Mouse (Mus musculus) liver, embryonic 11.5 days (tissue): ENCODE results near the gene Supv3l1. TPM values are rescaled to one million over a fixed set of nuclear protein-coding genes. Genes with fewer than 3 reads are reported as not detected.

ENCODE experiments used
- ATAC-seq: fragments of 200-750 bp; cut with Nextera tagmentation; replicated peaks from 2 replicates; pipeline ENCODE4 v1.8.0; 2017; ENCODE audit warnings: moderate number of reproducible peaks, mild to moderate bottlenecking, moderate TSS enrichment, moderate library complexity; ENCODE audit not compliant: low FRiP score
- DNase-seq: peaks from one replicate; pipeline ENCODE4 v3.0.0-alpha.2; 2017; ENCODE audit warnings: low spot score
- H3K27ac ChIP-seq: fragments of 300-500 bp; sonication (generic); 2 replicates; pipeline ENCODE4 v1.5.1; 2014; ENCODE audit warnings: mild to moderate bottlenecking, low read depth, low read length, control low read depth
- H3K27me3 ChIP-seq: fragments of 300-500 bp; sonication (generic); replicated peaks from 2 replicates; pipeline ENCODE4 v1.6.1; 2014; ENCODE audit warnings: low read length, mixed read lengths; ENCODE audit not compliant: control insufficient read depth, insufficient read depth
- H3K36me3 ChIP-seq: fragments of 300-500 bp; sonication (generic); 2 replicates; pipeline ENCODE4 v1.6.1; 2014; ENCODE audit warnings: mild to moderate bottlenecking, low read length, moderate library complexity, mixed read lengths; ENCODE audit not compliant: control insufficient read depth, insufficient read depth
- H3K4me1 ChIP-seq: fragments of 300-500 bp; sonication (generic); replicated peaks from 2 replicates; pipeline ENCODE4 v1.6.1; 2014; ENCODE audit warnings: low read length, mixed read lengths; ENCODE audit not compliant: control insufficient read depth, insufficient read depth
- H3K4me2 ChIP-seq: fragments of 300-500 bp; sonication (generic); 2 replicates; pipeline ENCODE4 v1.6.1; 2014; ENCODE audit warnings: mild to moderate bottlenecking, control low read depth, moderate library complexity
- H3K4me3 ChIP-seq: fragments of 300-500 bp; sonication (generic); 2 replicates; pipeline ENCODE4 v1.5.1; 2014; ENCODE audit warnings: low read depth, low read length, control low read depth
- H3K9ac ChIP-seq: fragments of 300-500 bp; sonication (generic); 2 replicates; pipeline ENCODE4 v1.6.1; 2014; ENCODE audit warnings: low read depth, low read length, control low read depth
- H3K9me3 ChIP-seq: fragments of 300-500 bp; sonication (generic); 2 replicates; pipeline ENCODE4 v1.6.1; 2016; ENCODE audit warnings: low read length, inconsistent platforms, mixed read lengths; ENCODE audit not compliant: control insufficient read depth
- WGBS: fragments of 180-500 bp; shearing (Covaris S2); extraction: QIAGEN DNeasy Blood & Tissue Kit; methylation state at CpG from one replicate; pipeline ENCODE4 v1.1.7; 2014; 5-methylcytosine and 5-hydroxymethylcytosine counted together
- polyA plus RNA-seq: library from polyadenylated mRNA; unstranded; fragments of >200 nt; fragmentation: Nextera tagmentation; extraction: Ambion mirVana; gene quantifications from 2 replicates; pipeline ENCODE4 v1.2.1, GENCODE M21; 2014

Supv3l1 gene
- polyA plus RNA-seq, 1 experiment from 2014 or later, result 40.4 TPM

DNA sequence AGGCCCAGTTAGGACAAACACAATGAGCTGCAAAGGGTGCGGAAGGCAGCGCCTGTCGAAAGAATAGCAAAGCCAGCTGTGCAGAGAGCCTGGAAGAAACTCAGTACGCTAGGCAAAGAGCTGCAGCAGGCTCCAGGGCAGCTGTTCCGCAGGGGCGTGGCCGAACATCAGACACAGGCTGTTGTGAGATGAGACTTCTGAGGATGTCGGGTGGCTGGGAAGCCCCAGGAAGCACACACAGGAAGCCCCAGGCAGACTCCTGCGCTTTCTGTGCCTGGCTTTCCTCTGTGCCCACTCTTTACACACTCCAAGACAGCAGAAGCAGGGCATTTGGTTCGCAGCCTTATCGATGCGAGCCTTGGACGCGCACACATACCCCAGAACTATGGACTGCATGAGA lies 44.6 kb downstream of the Supv3l1 start:
- peaks cover 10% of the 10 kb centered on the region; the same call in 1 of the 2 replicates for H3K27me3 ChIP-seq
- 56% methylated on average over 14 of the region's 14 CpGs for WGBS
- H3K4me1 ChIP-seq, result no peaks in the 10 kb centered on the region
- H3K4me3 ChIP-seq, result no peak overlapping the region
- peak overlapping the region; percentile 23; the same call in 1 of the 2 replicates for H3K4me2 ChIP-seq
- ATAC-seq (no peak), DNase-seq (no peak)
- no peaks in the 10 kb centered on the region for H3K36me3 ChIP-seq
- no peak overlapping the region for H3K27ac ChIP-seq
- no peak overlapping the region for H3K9ac ChIP-seq
- H3K9me3 ChIP-seq, result no peaks in the 10 kb centered on the region

- Histone ChIP-seq H3K9ac (no peak overlapping the region), H3K4me2 (no peak overlapping the region), H3K4me3 (no peak overlapping the region), H3K36me3 (no peaks in the 10 kb centered on the region), H3K27me3 (0 out of 2 replicates have a peak, but pooled peaks cover 3% of the 10 kb centered on the region), H3K27ac (no peak overlapping the region), H3K4me1 (no peaks in the 10 kb centered on the region), H3K9me3 (no peaks in the 10 kb centered on the region)
- WGBS, result 82% methylated on average over 19 of the region's 19 CpGs
- DNase-seq (no peak), ATAC-seq (no peak)
Observed at GRCm38 (mm10) chr10:62401641-62402111, 47.9 kb downstream of the Supv3l1 start.

GRCm38 (mm10) chr10:62383011-62383410 lies 66.5 kb downstream of the Supv3l1 start:
- Histone ChIP-seq H3K9ac (no peak overlapping the region), H3K27me3 (no peaks in the 10 kb centered on the region), H3K36me3 (no peaks in the 10 kb centered on the region), H3K4me2 (no peak overlapping the region), H3K27ac (no peak overlapping the region), H3K4me3 (no peak overlapping the region), H3K4me1 (no peaks in the 10 kb centered on the region), H3K9me3 (no peaks in the 10 kb centered on the region)
- ATAC-seq (no peak), DNase-seq (no peak)
- 77% methylated on average over 3 of the region's 3 CpGs for WGBS

DNA sequence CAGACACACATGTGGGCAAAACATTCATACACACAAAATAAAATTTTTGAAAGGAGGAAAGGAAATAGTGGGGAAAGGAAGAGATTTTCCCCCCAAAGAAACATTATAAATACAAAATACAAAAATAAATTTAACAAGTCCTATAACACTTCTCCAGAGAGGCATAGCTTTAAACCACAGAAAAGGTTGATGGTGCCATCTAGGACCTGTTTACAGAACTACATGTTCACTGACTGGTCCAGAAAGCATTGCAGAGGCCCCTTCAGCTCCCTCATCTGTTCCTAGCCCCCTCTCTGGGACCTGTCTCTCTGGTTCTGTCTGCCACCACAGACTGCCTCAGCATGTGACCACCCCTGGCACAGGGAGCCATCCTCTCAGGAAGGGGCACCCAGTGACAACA lies 68.6 kb downstream of the Supv3l1 start:
- Histone ChIP-seq H3K4me3 (no peak overlapping the region), H3K9ac (no peak overlapping the region), H3K9me3 (no peaks in the 10 kb centered on the region), H3K27ac (no peak overlapping the region), H3K36me3 (no peaks in the 10 kb centered on the region), H3K4me2 (no peak overlapping the region), H3K27me3 (no peaks in the 10 kb centered on the region), H3K4me1 (no peaks in the 10 kb centered on the region)
- no peak for DNase-seq
- no peak for ATAC-seq

DNA sequence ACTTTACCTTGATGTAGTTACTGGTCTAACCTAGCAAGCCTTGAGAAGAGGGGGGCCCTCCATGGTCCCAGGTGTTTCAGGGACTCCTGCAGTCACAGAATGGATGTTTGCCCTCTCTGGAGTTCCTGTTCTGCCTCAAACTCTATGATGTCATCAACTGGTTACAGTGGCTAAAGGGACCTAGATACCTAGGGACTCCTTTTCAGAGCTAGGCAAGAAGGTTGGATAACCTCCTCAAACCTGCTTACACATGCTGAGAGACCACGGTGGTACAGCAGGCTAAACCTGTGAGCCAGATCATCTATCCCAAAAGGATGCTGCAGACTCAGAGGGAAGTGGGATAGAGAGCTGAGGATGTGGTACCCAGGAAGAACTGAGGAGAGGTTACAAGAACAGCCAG lies 69.7 kb downstream of the Supv3l1 start, which contains the start of gene Hk1:
Hk1 (minus strand) TSS at position 101 of the 400 bp plus-strand sequence.
- Histone ChIP-seq H3K9me3 (no peaks in the 10 kb centered on the region), H3K4me3 (no peak within 1 kb of the TSS), H3K9ac (no peak within 1 kb of the TSS), H3K4me1 (no peaks in the 10 kb centered on the region), H3K27me3 (no peaks in the 10 kb centered on the region), H3K36me3 (no peaks in the 10 kb centered on the region), H3K4me2 (no peak within 1 kb of the TSS), H3K27ac (no peak within 1 kb of the TSS)
- no peak for DNase-seq
- ATAC-seq, result no peak
- 73% methylated on average over 1 of the region's 1 CpGs for WGBS

Other genes starting within 250 kb of the Supv3l1 start
- 13.8 and 14.1 TPM in 2 replicates for gene Tspan15, start 218.5 kb downstream of the Supv3l1 start, polyA plus RNA-seq
- gene Tacr2, start 197.3 kb downstream of the Supv3l1 start, polyA plus RNA-seq, result not detected in 2 replicates
- gene Hk1, start 69.8 kb downstream of the Supv3l1 start, polyA plus RNA-seq, result 123 and 141 TPM in 2 replicates
- gene Hkdc1, start 27.2 kb downstream of the Supv3l1 start, polyA plus RNA-seq, result 6.6 and 8.5 TPM in 2 replicates
- gene 4930507D05Rik, start 249 bp downstream of the Supv3l1 start, polyA plus RNA-seq, result 0.27 and 0.63 TPM in 2 replicates
- 77.4 and 87.8 TPM in 2 replicates for gene Vps26a, start 37.1 kb upstream of the Supv3l1 start, polyA plus RNA-seq
- 59.2 and 66.1 TPM in 2 replicates for gene Srgn, start 77.7 kb upstream of the Supv3l1 start, polyA plus RNA-seq
- 28.1 and 28.3 TPM in 2 replicates for gene Kif1bp, start 128.7 kb upstream of the Supv3l1 start, polyA plus RNA-seq
- gene Ddx21, start 152.5 kb upstream of the Supv3l1 start, polyA plus RNA-seq, result 72.8 and 74.4 TPM in 2 replicates
- gene Ddx50, start 201.5 kb upstream of the Supv3l1 start, polyA plus RNA-seq, result 89.8 and 90.1 TPM in 2 replicates